Mouse (Mus musculus): ENCODE data around the gene Rars2. TPM values are rescaled to one million over a fixed set of nuclear protein-coding genes. Genes with fewer than 3 reads are reported as not detected.

The Rars2 gene
- polyA plus RNA-seq, 1 experiment: 61.7 TPM

DNA sequence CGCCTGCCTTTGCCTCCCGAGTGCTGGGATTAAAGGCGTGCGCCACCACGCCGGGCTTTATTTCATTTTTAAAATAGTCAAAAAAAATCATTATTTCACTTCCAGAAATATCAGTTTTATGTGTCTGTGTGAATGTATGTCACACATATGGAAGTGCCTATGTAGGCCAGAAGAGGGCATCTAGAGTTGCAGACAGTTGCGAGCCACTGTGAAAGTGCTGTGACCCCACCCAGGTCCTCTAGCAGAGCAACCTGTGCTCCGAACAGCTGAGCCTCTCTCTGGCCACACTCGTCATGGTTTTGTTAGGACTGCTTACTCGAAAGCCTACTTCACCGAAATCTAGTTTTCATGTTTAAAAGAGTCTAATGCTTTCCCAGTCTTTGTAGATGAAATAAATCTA, 87.5 kb downstream of the Rars2 start:
- Histone ChIP-seq H3K36me3 (ENCODE audit: control insufficient read depth, insufficient read depth, low read length, poor library complexity, severe bottlenecking) (no peaks in the 10 kb centered on the region), H3K9ac (ENCODE audit: low read depth, poor library complexity, severe bottlenecking) (no peak overlapping the region), H3K27ac (ENCODE audit: insufficient read depth, low read length) (no peak overlapping the region), H3K4me1 (ENCODE audit: control insufficient read depth, insufficient read depth, low read length) (no peaks in the 10 kb centered on the region), H3K4me3 (ENCODE audit: low read depth, low read length) (no peak overlapping the region), H3K27me3 (ENCODE audit: control insufficient read depth, insufficient read depth, low read length, poor library complexity, severe bottlenecking) (no peaks in the 10 kb centered on the region), H3K9me3 (replicated peaks; ENCODE audit: control insufficient read depth, insufficient read depth, low read length, poor library complexity, severe bottlenecking) (no peaks in the 10 kb centered on the region)
- TF ChIP-seq POLR2A (IDR thresholded peaks at IDR 0.05; ENCODE audit: insufficient read depth, low read length) (no peak), EP300 (IDR thresholded peaks at IDR 0.05; ENCODE audit: insufficient read depth, low read depth, low read length) (no peak), CTCF (IDR thresholded peaks at IDR 0.05; ENCODE audit: low read depth, low read length) (no peak)

DNA sequence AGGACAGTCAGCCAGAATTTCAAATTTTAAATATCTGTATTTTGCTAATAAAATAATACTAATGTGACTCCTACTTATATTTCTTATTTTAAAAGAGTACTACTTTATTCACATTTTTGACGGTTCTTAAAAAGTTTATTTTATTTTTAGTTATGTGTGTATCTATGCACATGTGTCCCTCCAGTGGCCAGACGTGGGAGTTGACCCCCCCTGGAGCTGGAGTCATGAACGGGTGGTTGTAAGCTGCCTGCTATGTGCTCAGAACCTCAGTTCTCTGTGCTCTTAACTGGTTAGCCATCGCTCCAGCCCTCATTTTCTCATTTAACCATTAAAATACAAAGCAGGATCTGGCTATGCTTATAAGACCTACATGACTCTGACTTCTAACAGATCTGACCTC, 88.3 kb downstream of the Rars2 start:
- Histone ChIP-seq H3K9ac (ENCODE audit: low read depth, poor library complexity, severe bottlenecking) (no peak overlapping the region), H3K4me3 (ENCODE audit: low read depth, low read length) (no peak overlapping the region), H3K27ac (ENCODE audit: insufficient read depth, low read length) (no peak overlapping the region), H3K36me3 (ENCODE audit: control insufficient read depth, insufficient read depth, low read length, poor library complexity, severe bottlenecking) (no peaks in the 10 kb centered on the region), H3K9me3 (replicated peaks; ENCODE audit: control insufficient read depth, insufficient read depth, low read length, poor library complexity, severe bottlenecking) (no peaks in the 10 kb centered on the region), H3K27me3 (ENCODE audit: control insufficient read depth, insufficient read depth, low read length, poor library complexity, severe bottlenecking) (no peaks in the 10 kb centered on the region), H3K4me1 (ENCODE audit: control insufficient read depth, insufficient read depth, low read length) (no peaks in the 10 kb centered on the region)
- TF ChIP-seq CTCF (IDR thresholded peaks at IDR 0.05; ENCODE audit: low read depth, low read length): no peak
- no peak for TF ChIP-seq EP300 (IDR thresholded peaks at IDR 0.05; ENCODE audit: insufficient read depth, low read depth, low read length)
- TF ChIP-seq POLR2A (IDR thresholded peaks at IDR 0.05; ENCODE audit: insufficient read depth, low read length): no peak

DNA sequence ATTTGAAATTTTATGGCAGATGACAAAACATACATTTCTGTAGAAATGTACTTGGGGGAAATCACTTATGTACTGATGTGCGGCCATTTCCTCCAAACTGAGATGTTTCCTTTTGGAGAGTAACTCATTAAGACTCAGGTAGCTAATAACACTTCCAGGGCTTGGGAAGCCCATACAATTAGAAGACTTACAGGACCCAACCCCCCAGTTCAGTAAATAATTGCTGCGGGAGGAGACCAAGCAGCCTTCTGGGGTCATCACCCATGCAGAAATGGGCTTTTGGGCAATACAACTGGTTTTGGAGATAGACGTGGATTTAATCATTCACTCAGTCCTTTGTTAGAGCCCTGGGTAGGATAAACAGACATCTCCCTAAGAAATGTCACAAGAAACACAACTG, 92.5 kb downstream of the Rars2 start:
- Histone ChIP-seq H3K9ac (ENCODE audit: low read depth, poor library complexity, severe bottlenecking) (no peak overlapping the region), H3K36me3 (ENCODE audit: control insufficient read depth, insufficient read depth, low read length, poor library complexity, severe bottlenecking) (no peaks in the 10 kb centered on the region), H3K27ac (ENCODE audit: insufficient read depth, low read length) (no peak overlapping the region), H3K4me3 (ENCODE audit: low read depth, low read length) (no peak overlapping the region), H3K4me1 (ENCODE audit: control insufficient read depth, insufficient read depth, low read length) (no peaks in the 10 kb centered on the region), H3K27me3 (ENCODE audit: control insufficient read depth, insufficient read depth, low read length, poor library complexity, severe bottlenecking) (no peaks in the 10 kb centered on the region), H3K9me3 (replicated peaks; ENCODE audit: control insufficient read depth, insufficient read depth, low read length, poor library complexity, severe bottlenecking) (no peaks in the 10 kb centered on the region)
- no peak for TF ChIP-seq CTCF (IDR thresholded peaks at IDR 0.05; ENCODE audit: low read depth, low read length)
- no peak for TF ChIP-seq EP300 (IDR thresholded peaks at IDR 0.05; ENCODE audit: insufficient read depth, low read depth, low read length)
- no peak for TF ChIP-seq POLR2A (IDR thresholded peaks at IDR 0.05; ENCODE audit: insufficient read depth, low read length)

DNA sequence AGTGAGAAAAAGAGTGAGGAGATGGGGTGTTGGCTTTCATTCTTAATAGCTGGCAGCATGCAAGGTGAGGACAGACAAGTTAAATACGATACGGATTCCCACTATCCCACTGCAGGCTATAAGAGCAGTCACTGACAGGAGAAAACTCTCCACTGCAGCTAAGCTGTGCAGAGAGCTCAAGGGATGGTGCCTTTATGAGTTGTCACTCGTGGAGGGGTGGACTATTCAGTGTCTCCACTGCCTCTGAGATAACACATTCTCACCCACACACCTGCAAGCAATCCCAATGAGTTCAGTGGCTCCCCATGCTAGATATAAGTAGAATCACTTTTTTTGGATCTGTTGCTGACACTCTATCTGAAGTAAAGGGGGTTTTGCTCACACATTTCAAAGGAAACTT, 93.4 kb downstream of the Rars2 start:
- H3K4me3 ChIP-seq (ENCODE audit: low read depth, low read length): no peak overlapping the region

More for the DNA sequence above, 93.4 kb downstream of the Rars2 start:
- H3K36me3 ChIP-seq (ENCODE audit: control insufficient read depth, insufficient read depth, low read length, poor library complexity, severe bottlenecking): no peaks in the 10 kb centered on the region
- TF ChIP-seq POLR2A (IDR thresholded peaks at IDR 0.05; ENCODE audit: insufficient read depth, low read length): no peak
- no peak for TF ChIP-seq CTCF (IDR thresholded peaks at IDR 0.05; ENCODE audit: low read depth, low read length)
- TF ChIP-seq EP300 (IDR thresholded peaks at IDR 0.05; ENCODE audit: insufficient read depth, low read depth, low read length): no peak
- no peak overlapping the region for H3K27ac ChIP-seq (ENCODE audit: insufficient read depth, low read length)
- no peaks in the 10 kb centered on the region for H3K27me3 ChIP-seq (ENCODE audit: control insufficient read depth, insufficient read depth, low read length, poor library complexity, severe bottlenecking)
- no peaks in the 10 kb centered on the region for H3K9me3 ChIP-seq (replicated peaks; ENCODE audit: control insufficient read depth, insufficient read depth, low read length, poor library complexity, severe bottlenecking)
- H3K9ac ChIP-seq (ENCODE audit: low read depth, poor library complexity, severe bottlenecking): no peak overlapping the region
- no peaks in the 10 kb centered on the region for H3K4me1 ChIP-seq (ENCODE audit: control insufficient read depth, insufficient read depth, low read length)

Other genes with a start within 250 kb of the Rars2 start
- gene Akirin2, start 64.0 kb upstream of the Rars2 start, polyA plus RNA-seq (2011; ENCODE audit: insufficient read depth, insufficient read length, low read depth, missing spikeins): 108 and 117 TPM in 2 replicates
- gene Orc3, start within 50 bp of the Rars2 start, polyA plus RNA-seq (2011; ENCODE audit: insufficient read depth, insufficient read length, low read depth, missing spikeins): 131 and 138 TPM in 2 replicates
- 20.4 and 23.0 TPM in 2 replicates for gene Slc35a1, start 72.5 kb downstream of the Rars2 start, polyA plus RNA-seq (2011; ENCODE audit: insufficient read depth, insufficient read length, low read depth, missing spikeins)
- 1.4 TPM in 1 of 2 replicates, not detected in the other for gene Cfap206, start 115.2 kb downstream of the Rars2 start, polyA plus RNA-seq (2011; ENCODE audit: insufficient read depth, insufficient read length, low read depth, missing spikeins)
- not detected in 2 replicates for gene Gm136, start 141.3 kb downstream of the Rars2 start, polyA plus RNA-seq (2011; ENCODE audit: insufficient read depth, insufficient read length, low read depth, missing spikeins)
- gene Smim8, start 163.5 kb downstream of the Rars2 start, polyA plus RNA-seq (2011; ENCODE audit: insufficient read depth, insufficient read length, low read depth, missing spikeins): 27.5 and 27.8 TPM in 2 replicates